Mouse (Mus musculus) midbrain, embryonic 12.5 days (tissue): ENCODE measurements around the gene Trim46. TPM values are rescaled to one million over a fixed set of nuclear protein-coding genes. Genes with fewer than 3 reads are reported as not detected.

Experiments used
- ATAC-seq: fragments of 200-750 bp; cut with Nextera tagmentation; 2 replicates; pipeline ENCODE4 v1.8.0; 2017; ENCODE audit warnings: low read depth, moderate TSS enrichment, moderate library complexity; ENCODE audit not compliant: low FRiP score
- H3K27ac ChIP-seq: fragments of 300-500 bp; sonication (generic); replicated peaks from 2 replicates; pipeline ENCODE4 v1.5.1; 2016; ENCODE audit warnings: mild to moderate bottlenecking
- H3K27me3 ChIP-seq: fragments of 300-500 bp; sonication (generic); 2 replicates; pipeline ENCODE4 v1.6.1; 2016; ENCODE audit warnings: mild to moderate bottlenecking
- H3K36me3 ChIP-seq: fragments of 300-500 bp; sonication (generic); 2 replicates; pipeline ENCODE4 v1.6.1; 2016
- H3K4me1 ChIP-seq: fragments of 300-500 bp; sonication (generic); 2 replicates; pipeline ENCODE4 v1.6.1; 2016
- H3K4me2 ChIP-seq: fragments of 300-500 bp; sonication (generic); replicated peaks from 2 replicates; pipeline ENCODE4 v1.6.1; 2016; ENCODE audit warnings: mild to moderate bottlenecking, moderate library complexity
- H3K4me3 ChIP-seq: fragments of 300-500 bp; sonication (generic); 2 replicates; pipeline ENCODE4 v1.5.1; 2016; ENCODE audit warnings: mild to moderate bottlenecking
- H3K9ac ChIP-seq: fragments of 300-500 bp; sonication (generic); replicated peaks from 2 replicates; pipeline ENCODE4 v1.6.1; 2016; ENCODE audit warnings: mild to moderate bottlenecking, moderate library complexity
- H3K9me3 ChIP-seq: fragments of 300-500 bp; sonication (generic); 2 replicates; pipeline ENCODE4 v1.6.1; 2016; ENCODE audit warnings: mild to moderate bottlenecking
- WGBS: fragments of 180-500 bp; shearing (Covaris S2); methylation state at CpG from one replicate; pipeline ENCODE4 v1.1.7; 2016; 5-methylcytosine and 5-hydroxymethylcytosine counted together
- polyA plus RNA-seq: library from polyadenylated mRNA; unstranded; fragments of >200 nt; fragmentation: Nextera tagmentation; extraction: Ambion mirVana; gene quantifications from 2 replicates; pipeline ENCODE4 v1.2.1, GENCODE M21; 2016

Gene Trim46
- polyA plus RNA-seq, 1 experiment from 2014 or later = 25.1 TPM

DNA sequence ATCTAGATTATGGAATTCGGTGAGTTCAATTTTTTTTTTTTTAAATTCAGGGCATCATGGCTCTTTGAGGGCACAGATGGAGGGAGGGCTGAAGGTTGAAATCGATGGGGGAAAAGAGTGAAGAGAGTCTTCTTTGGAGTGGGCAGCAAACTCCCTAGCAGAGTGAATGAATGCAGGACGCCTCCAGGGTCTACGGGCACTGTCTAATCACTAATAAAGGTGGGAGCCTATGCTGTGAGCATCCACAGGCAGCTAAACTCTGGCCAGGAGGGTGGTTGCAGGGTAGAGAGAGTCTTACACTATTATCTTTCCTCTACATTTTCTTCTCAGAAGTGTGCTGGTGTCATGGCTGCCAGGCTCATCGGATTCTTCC is 43.0 kb downstream of the Trim46 start:
- H3K9ac ChIP-seq = peak overlapping the region; percentile 58
- peaks cover 36% of the 10 kb centered on the region for H3K36me3 ChIP-seq
- peaks cover 8% of the 10 kb centered on the region for H3K4me1 ChIP-seq
- H3K27ac ChIP-seq = no peak overlapping the region
- no peak for ATAC-seq
- 46% methylated on average over 5 of the region's 5 CpGs for WGBS
- no peaks in the 10 kb centered on the region for H3K27me3 ChIP-seq
- no peaks in the 10 kb centered on the region for H3K9me3 ChIP-seq
- H3K4me3 ChIP-seq = peak overlapping the region; percentile 56
- H3K4me2 ChIP-seq = peak overlapping the region; percentile 67

DNA sequence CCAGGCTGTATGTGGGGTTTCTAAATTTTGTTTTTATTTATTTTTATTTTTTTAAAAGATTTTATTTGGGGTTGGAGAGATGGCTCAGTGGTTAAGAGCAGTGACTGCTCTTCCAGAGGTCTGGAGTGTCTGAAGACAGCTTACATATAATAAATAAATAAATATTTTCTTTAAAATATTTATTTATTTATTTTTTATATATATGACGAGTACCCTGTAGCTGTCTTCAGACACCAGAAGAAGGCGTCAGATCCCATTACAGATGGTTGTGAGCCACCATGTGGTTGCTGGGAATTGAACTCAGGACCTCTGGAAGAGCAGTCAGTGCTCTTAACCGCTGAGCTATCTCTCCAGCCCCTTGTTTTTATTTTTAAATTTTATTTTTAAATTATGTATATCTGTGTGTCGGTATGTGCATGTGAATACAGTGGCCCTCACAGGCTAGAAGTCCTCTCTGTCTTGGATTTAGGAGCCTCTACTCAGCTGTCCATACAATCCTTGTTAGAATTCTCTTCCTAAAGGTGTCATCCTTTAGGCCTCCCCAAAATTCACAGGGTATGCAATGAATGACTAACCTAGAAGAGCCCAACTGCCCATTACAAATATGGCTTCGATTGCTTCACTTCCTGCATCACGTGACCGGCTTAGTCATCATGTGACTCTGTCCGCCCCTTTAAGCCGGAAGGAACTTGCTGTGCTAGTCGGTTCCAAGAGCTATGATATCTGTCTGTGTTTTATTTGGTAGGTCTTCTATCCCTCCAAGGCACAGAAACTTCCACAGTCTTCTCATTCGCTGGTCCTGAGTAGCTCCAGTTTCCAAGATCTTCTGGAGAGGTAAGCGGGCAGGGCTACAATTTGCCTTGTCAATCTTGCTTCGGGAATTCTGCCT is 43.6 kb downstream of the Trim46 start, which contains the start of gene Gba:
Gene Gba (plus strand): TSS at position 676 of the 889 bp plus-strand sequence.
- H3K36me3 ChIP-seq = peaks cover 29% of the 10 kb centered on the region
- no peaks in the 10 kb centered on the region for H3K9me3 ChIP-seq
- H3K4me3 ChIP-seq = peak within 1 kb of the TSS; percentile 56
- H3K27ac ChIP-seq = no peak within 1 kb of the TSS
- 27% methylated on average over 13 of the region's 13 CpGs for WGBS
- peaks cover 8% of the 10 kb centered on the region for H3K4me1 ChIP-seq
- peak within 1 kb of the TSS; percentile 58 for H3K9ac ChIP-seq
- ATAC-seq = peak; percentile 90
- H3K4me2 ChIP-seq = peak within 1 kb of the TSS; percentile 67
- no peaks in the 10 kb centered on the region for H3K27me3 ChIP-seq

DNA sequence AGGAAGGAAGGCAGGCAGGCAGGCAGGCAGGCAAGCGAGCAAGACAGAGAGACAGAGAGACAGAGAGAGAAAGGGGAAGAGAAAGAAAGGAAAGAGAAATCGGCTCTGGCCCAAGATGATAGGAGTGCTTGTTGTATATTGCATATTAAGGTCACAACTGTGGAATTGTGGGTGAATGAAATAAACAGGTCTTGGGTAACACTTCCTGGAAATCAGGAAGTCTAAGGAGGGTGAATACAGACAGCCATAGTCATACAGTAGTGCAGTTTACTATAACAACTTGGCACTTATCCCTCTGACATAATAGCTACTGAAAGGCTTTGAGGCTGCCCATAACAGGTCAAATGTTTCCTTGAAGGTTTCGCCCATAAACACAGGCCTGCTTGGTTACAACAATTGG is 46.3 kb downstream of the Trim46 start:
- H3K9me3 ChIP-seq = no peaks in the 10 kb centered on the region
- H3K27me3 ChIP-seq = no peaks in the 10 kb centered on the region
- H3K36me3 ChIP-seq = peaks cover 5% of the 10 kb centered on the region; the same call in 1 of the 2 replicates
- 83% methylated on average over 3 of the region's 3 CpGs for WGBS
- no peak for ATAC-seq
- no peak overlapping the region for H3K4me2 ChIP-seq
- H3K27ac ChIP-seq = no peak overlapping the region
- no peak overlapping the region for H3K9ac ChIP-seq
- H3K4me3 ChIP-seq = no peak overlapping the region
- H3K4me1 ChIP-seq = peaks cover 15% of the 10 kb centered on the region

DNA sequence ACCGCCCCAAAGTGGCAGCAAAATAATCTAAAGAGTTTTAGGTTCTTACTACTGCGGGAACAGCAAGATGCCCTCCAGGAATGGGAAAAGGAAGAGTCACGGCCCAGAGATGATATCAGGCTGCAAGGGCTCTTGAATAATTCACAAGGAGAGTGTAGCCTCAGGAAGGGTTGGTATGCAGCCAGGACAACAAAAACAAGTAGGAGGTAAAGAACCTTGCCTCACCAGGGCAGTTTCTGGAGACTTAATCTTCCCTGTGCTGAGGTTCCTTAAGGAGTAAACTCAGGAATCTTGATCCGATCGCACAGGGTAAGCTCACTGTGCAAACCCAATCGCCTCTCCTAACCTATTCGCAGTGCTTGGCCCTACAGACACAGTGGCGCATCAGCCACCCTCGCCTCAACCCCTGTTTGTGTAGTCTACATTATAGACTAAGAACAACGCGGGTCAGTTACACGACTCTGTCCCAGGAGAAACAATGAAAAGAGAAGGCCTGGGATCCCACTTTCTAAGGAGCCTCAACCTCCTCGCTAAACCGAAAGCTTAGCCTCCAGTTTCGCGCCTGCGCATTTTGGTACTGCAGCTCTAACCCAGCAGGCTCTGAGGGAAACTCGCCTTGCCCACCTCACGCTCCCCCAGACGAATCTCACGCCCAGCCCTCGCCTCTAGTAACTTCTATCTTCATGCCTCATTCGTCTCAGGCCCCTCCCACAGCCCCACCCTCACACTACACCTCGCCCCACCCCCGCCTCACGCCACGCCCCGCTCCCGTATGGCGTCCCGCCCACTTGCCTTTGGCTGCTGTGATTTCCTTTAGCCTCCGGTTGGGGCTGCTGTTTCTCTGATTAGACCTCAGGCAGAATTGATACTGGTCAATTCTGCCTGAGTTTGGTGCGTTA is 49.9 kb downstream of the Trim46 start:
- peak overlapping the region; percentile 75 for H3K27ac ChIP-seq
- H3K4me1 ChIP-seq = peaks cover 8% of the 10 kb centered on the region
- peak overlapping the region; percentile 53 for H3K4me2 ChIP-seq
- WGBS = 8% methylated on average over 33 of the region's 33 CpGs
- peak; percentile 94 for ATAC-seq
- no peaks in the 10 kb centered on the region for H3K27me3 ChIP-seq
- no peaks in the 10 kb centered on the region for H3K36me3 ChIP-seq
- peak overlapping the region; percentile 33 for H3K4me3 ChIP-seq
- peak overlapping the region; percentile 49 for H3K9ac ChIP-seq
- H3K9me3 ChIP-seq = no peaks in the 10 kb centered on the region

DNA sequence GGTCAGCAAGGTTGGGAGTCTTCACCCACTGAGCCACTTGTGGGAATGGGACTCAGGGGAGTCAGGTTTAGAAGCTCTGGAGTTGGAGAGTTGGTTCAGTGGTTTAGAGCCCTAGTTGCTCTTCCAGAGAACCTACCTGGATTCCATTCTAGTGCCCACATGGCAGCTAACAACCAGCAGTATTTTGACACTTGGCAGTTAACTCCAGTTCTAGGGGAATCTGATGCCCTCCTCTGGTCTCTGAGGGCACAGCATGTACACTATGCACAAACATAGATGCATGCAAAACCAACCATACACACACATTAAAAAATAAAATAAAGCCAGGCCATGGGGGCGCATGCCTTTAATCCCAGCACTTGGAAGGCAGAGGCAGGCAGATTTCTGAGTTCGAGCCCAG is 52.3 kb downstream of the Trim46 start:
- ATAC-seq = no peak
- H3K9me3 ChIP-seq = no peaks in the 10 kb centered on the region
- H3K4me2 ChIP-seq = no peak overlapping the region
- H3K9ac ChIP-seq = no peak overlapping the region
- H3K27ac ChIP-seq = no peak overlapping the region
- WGBS = 89% methylated on average over 2 of the region's 2 CpGs
- H3K4me3 ChIP-seq = no peak overlapping the region
- H3K4me1 ChIP-seq = peaks cover 8% of the 10 kb centered on the region
- H3K27me3 ChIP-seq = no peaks in the 10 kb centered on the region
- H3K36me3 ChIP-seq = no peaks in the 10 kb centered on the region

DNA sequence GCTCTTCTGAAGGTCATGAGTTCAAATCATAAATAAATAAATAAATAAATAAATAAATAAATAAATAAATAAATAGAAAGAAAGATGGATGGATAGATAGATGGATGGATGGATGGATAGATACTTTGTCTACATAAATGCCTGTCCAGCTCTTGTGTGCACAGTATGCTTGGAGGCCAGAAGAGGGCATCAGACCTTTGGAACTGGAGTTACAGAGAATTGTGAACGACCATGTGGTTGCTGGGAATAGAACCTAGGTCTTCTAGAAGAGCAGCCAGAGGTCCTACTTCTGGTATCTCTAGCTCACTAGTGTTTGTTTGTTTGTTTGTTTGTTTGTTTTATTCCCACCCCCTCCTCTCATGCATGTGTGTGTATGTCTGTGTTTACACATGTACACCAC is 52.8 kb downstream of the Trim46 start:
- Histone ChIP-seq H3K27ac (no peak overlapping the region), H3K9ac (no peak overlapping the region), H3K9me3 (no peaks in the 10 kb centered on the region), H3K4me3 (no peak overlapping the region), H3K36me3 (peaks cover 4% of the 10 kb centered on the region; the same call in 1 of the 2 replicates), H3K27me3 (0 out of 2 replicates have a peak, but pooled peaks cover 4% of the 10 kb centered on the region), H3K4me1 (peaks cover 8% of the 10 kb centered on the region), H3K4me2 (no peak overlapping the region)
- WGBS = 65% methylated on average over 1 of the region's 1 CpGs
- no peak for ATAC-seq

DNA sequence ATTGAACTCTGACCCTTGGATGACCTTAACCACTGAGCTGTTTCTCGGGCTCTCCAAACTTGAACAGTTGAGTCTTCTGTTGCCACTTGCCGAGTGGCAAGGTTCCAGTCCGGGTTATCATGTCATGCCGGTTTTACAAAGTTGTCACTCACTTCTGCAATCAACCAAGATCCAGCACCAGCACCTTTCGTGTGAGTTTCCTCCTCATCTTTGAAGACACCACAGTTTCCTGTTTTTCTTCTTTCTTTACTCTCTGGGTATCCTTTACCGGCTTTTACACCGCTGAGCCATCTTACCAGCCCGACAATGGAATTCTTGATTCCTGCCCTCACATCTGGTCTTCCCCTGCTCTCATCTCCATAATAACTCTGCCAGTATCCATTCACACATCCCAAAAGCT is 55.7 kb downstream of the Trim46 start:
- Histone ChIP-seq H3K36me3 (peaks cover 7% of the 10 kb centered on the region; the same call in 1 of the 2 replicates), H3K4me1 (peaks cover 20% of the 10 kb centered on the region), H3K4me3 (no peak overlapping the region), H3K9ac (no peak overlapping the region), H3K4me2 (no peak overlapping the region), H3K27ac (no peak overlapping the region), H3K9me3 (no peaks in the 10 kb centered on the region), H3K27me3 (peaks cover 18% of the 10 kb centered on the region)
- WGBS = 87% methylated on average over 8 of the region's 8 CpGs
- no peak for ATAC-seq

DNA sequence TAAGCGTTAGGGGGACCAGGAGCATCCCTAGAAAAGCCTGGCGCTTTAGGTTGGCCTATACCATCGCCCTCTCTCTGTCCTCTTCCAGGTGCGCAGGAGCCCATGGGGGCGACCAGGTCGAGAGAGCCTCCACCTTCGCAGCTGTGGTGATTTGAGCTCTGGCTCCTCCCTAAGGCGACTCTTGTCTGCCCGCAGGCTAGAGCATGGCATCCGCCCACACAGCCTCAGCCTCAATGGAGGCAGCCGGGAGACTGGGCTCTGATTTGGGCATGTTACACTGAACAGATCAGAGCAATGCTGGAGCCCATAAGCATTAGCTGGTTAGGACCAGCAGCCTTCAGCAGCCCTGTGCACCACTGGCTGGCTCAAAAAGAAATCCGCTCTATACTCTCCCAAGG is 57.6 kb downstream of the Trim46 start:
- no peak overlapping the region for H3K4me2 ChIP-seq
- H3K27ac ChIP-seq = no peak overlapping the region
- 65% methylated on average over 12 of the region's 12 CpGs for WGBS
- peaks cover 7% of the 10 kb centered on the region; the same call in 1 of the 2 replicates for H3K36me3 ChIP-seq
- H3K27me3 ChIP-seq = peaks cover 18% of the 10 kb centered on the region
- no peak overlapping the region for H3K9ac ChIP-seq
- no peak overlapping the region for H3K4me3 ChIP-seq
- no peaks in the 10 kb centered on the region for H3K9me3 ChIP-seq
- peaks cover 38% of the 10 kb centered on the region for H3K4me1 ChIP-seq
- no peak for ATAC-seq

DNA sequence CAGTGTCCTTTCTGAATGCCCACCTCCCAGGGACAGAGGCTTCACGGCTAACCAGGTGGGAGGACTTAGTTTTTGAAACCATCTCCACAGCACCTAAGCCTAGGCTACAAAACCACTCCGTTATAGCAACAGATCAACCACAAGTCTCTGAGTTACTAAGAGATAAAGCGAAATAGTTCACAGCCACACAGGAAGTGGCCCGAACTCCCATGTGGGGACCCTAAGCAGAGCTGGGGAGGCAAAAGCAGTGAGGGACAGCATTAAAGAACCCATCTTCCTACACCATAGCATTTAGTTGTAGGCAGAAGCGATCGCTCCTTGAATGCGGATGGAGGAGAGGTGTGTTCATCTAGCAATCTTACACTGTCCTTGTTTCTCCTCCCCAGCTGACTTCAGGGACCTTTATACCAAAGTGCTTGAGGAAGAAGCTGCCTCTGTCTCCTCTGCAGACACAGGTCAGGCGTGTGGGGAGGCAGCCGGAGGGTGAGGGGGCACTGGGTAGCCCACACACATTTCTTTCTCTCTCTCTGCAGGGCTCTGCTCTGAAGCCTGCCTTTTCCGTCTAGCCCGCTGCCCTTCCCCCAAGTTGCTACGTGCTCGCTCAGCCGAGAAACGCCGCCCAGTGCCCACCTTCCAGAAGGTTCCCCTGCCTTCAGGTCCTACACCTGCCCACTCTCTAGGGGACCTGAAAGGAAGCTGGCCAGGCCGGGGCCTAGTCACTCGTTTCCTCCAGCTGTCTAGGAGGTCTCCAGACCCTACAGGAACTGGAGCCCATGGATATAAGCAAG is 58.2 kb downstream of the Trim46 start:
- peaks cover 41% of the 10 kb centered on the region for H3K4me1 ChIP-seq
- no peak overlapping the region for H3K4me2 ChIP-seq
- H3K9ac ChIP-seq = no peak overlapping the region
- peaks cover 18% of the 10 kb centered on the region for H3K27me3 ChIP-seq
- H3K36me3 ChIP-seq = peaks cover 7% of the 10 kb centered on the region; the same call in 1 of the 2 replicates
- H3K9me3 ChIP-seq = no peaks in the 10 kb centered on the region
- no peak for ATAC-seq
- H3K27ac ChIP-seq = no peak overlapping the region
- WGBS = 59% methylated on average over 18 of the region's 18 CpGs
- H3K4me3 ChIP-seq = no peak overlapping the region

DNA sequence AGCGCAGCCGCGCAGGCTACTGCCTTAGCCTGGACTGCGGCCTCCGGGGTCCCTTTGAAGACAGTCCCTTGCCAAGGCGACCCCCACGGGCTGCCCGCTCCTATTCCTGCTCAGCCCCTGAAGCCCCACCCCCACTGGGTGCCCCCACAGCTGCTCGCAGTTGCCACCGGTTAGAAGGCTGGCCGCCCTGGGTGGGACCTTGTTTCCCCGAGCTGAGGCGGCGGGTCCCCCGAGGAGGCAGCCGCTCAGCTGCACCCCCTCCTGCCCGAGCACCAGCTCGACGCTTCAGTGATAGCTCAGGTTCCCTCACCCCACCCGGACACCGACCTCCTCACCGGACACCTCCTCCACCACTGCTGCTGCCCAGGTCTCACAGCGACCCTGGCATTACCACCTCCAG is 58.9 kb downstream of the Trim46 start:
- Histone ChIP-seq H3K9ac (no peak overlapping the region), H3K27ac (no peak overlapping the region), H3K4me1 (peaks cover 44% of the 10 kb centered on the region)

More for the DNA sequence above, 58.9 kb downstream of the Trim46 start:
- H3K4me2 ChIP-seq = no peak overlapping the region
- no peak for ATAC-seq
- H3K4me3 ChIP-seq = no peak overlapping the region
- 35% methylated on average over 23 of the region's 23 CpGs for WGBS
- peaks cover 18% of the 10 kb centered on the region for H3K27me3 ChIP-seq
- H3K36me3 ChIP-seq = peaks cover 8% of the 10 kb centered on the region; the same call in 1 of the 2 replicates
- no peaks in the 10 kb centered on the region for H3K9me3 ChIP-seq
